Mouse (Mus musculus) heart, adult 2 months (tissue): Measurements from ENCODE around the gene Rgsl1. TPM values are rescaled to one million over a fixed set of nuclear protein-coding genes. Genes with fewer than 3 reads are reported as not detected.

Source experiments
- DNase-seq, 2 experiments: peaks; one replicate each; pipeline ENCODE4 v3.0.0; 2021
- H3K27ac ChIP-seq: fragments of 200-600 bp; 2 replicates; pipeline ENCODE4 v1.8.1; 2022
- H3K27me3 ChIP-seq: fragments of 200-500 bp; 2 replicates; pipeline ENCODE4 v1.6.1; 2012; ENCODE audit warnings: mild to moderate bottlenecking, low read length, inconsistent platforms, mixed read lengths; ENCODE audit not compliant: control insufficient read depth, insufficient read depth
- H3K36me3 ChIP-seq: fragments of 200-500 bp; 2 replicates; pipeline ENCODE4 v1.6.1; 2012; ENCODE audit warnings: low read length, inconsistent platforms; ENCODE audit not compliant: control insufficient read depth, insufficient read depth
- H3K4me1 ChIP-seq: fragments of 200-500 bp; 2 replicates; pipeline ENCODE4 v1.6.1; 2011; ENCODE audit warnings: low read length; ENCODE audit not compliant: control insufficient read depth, insufficient read depth
- H3K4me3 ChIP-seq: fragments of 200-600 bp; 2 replicates; pipeline ENCODE4 v1.8.1; 2022
- H3K79me2 ChIP-seq: fragments of 200-500 bp; replicated peaks from 2 replicates; pipeline ENCODE4 v1.6.1; 2012; ENCODE audit warnings: mild to moderate bottlenecking, inconsistent platforms, low read length, moderate library complexity, mixed read lengths; ENCODE audit not compliant: control insufficient read depth, insufficient read depth
- H3K9ac ChIP-seq: fragments of 200-500 bp; 2 replicates; pipeline ENCODE4 v1.6.1; 2012; ENCODE audit warnings: low read depth, mild to moderate bottlenecking, control low read depth, inconsistent platforms, low read length, mixed read lengths
- CTCF ChIP-seq: fragments of 200-600 bp; IDR thresholded peaks from 2 replicates; pipeline ENCODE4 v1.8.1; 2022; ENCODE audit warnings: antibody characterized with exemption, mild to moderate bottlenecking, moderate library complexity
- EP300 ChIP-seq: fragments of 200-500 bp; IDR thresholded peaks from 2 replicates; pipeline ENCODE4 v1.6.1; 2011; ENCODE audit warnings: low read depth, low read length, control low read depth; ENCODE audit not compliant: insufficient read depth
- POLR2A ChIP-seq: fragments of 200-500 bp; IDR thresholded peaks from 2 replicates; pipeline ENCODE4 v1.6.1; 2011; ENCODE audit warnings: mild to moderate bottlenecking, low read depth, low read length, control low read depth; ENCODE audit not compliant: insufficient read depth
- WGBS: fragments of 180-500 bp; shearing (Covaris S2); methylation state at CpG from one replicate; pipeline ENCODE4 v1.1.7; 2018; 5-methylcytosine and 5-hydroxymethylcytosine counted together
- intact Hi-C: fragments of 180-260 bp; cut with DNase I; formaldehyde crosslinking; loops from one replicate; pipeline ENCODE4 v1.15.1; 2025
- polyA plus RNA-seq: library from polyadenylated mRNA; depleted of rRNA; stranded (reverse); fragments of >200 nt; gene quantifications from 2 replicates; pipeline ENCODE4 v1.2.3, GENCODE M21; 2012
- total RNA-seq, 2 experiments: library from RNA; stranded (reverse); gene quantifications; 2 replicates each; pipeline ENCODE4 v1.2.3; 2021

Gene Rgsl1
- total and polyA plus RNA-seq, 3 experiments, result not detected

DNA sequence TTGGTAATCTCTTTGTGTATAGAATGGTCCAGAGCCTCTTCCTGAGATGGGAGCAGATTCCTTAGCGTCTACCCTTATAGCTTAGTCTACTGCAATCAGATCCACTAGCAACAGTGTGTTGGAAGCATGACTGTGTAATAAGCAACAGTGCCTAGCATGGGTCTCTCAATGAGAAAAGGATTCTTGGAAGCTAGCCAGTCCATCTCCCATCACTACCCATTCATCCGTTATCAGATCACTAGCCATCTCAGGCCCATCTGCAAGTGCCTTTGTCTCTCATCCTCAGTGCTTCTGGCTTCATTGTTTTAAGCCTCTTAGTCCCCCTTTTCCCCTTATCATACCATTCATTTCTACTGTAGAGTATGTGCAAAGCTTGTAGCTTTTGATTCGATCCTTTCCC, 23.7 kb downstream of the Rgsl1 start:
- intact Hi-C loops, result no loop called here
- no peaks in the 10 kb centered on the region for H3K79me2 ChIP-seq
- H3K27ac ChIP-seq, result no peak overlapping the region
- TF ChIP-seq CTCF, result no peak
- H3K36me3 ChIP-seq, result no peaks in the 10 kb centered on the region
- DNase-seq, result no peak
- 68% methylated on average over 3 of the region's 3 CpGs for WGBS
- no peak overlapping the region for H3K4me3 ChIP-seq
- H3K4me1 ChIP-seq, result no peaks in the 10 kb centered on the region
- H3K27me3 ChIP-seq, result no peaks in the 10 kb centered on the region
- H3K9ac ChIP-seq, result no peak overlapping the region

DNA sequence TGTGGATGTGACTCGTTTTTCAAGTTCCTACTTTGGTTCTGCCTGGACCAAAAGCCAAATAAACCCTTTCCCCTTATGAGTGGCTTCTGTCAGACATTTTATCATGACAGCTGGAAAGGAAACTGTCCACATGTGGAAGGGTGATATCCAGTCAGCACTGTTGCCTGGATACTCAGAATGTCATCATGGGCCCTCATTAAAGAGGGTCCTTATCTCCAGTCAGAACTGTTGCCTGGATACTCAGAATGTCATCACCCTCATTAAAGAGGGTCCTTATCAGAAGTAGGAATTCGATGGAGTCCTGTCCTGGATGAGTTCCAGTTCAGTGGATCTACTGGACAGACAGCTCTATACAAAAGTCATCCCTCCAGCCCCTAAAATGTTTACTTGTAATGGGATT, 29.7 kb downstream of the Rgsl1 start:
- WGBS, result 11% methylated on average over 2 of the region's 2 CpGs

DNA sequence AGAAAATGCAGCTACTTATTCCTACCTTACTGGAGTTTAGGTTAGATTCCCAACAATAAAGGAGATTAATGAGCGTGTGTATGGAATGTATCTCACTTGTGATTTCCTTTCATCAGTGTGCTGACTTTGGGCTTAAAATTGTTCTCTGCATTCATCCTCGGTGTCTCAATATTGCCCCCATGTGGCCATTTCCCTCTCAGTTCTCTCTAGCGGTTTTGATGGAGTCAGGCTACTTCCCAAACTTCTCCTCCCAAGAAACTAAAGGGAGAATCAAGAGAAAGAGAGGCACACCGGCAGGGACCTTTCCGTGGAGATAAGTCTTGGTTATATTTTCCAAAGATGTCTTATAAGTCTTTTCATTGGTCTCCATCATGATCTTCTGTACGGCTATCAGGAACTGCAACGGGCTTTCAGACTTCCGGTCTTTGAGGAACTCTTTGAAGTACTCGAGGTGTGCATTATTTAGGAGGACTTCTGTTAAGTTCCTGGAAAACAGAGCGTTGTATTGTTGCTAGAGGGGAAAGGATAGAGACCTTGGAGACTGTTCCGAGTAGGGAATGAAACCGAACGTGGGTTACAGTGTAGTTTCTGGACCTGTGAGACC, 36.5 kb downstream of the Rgsl1 start:
- peak; percentile 44 to 46 for DNase-seq
- TF ChIP-seq CTCF (peak; percentile 88), EP300 (no peak), POLR2A (no peak)
- 33% methylated on average over 13 of the region's 13 CpGs for WGBS
- Histone ChIP-seq H3K4me1 (no peaks in the 10 kb centered on the region), H3K36me3 (no peaks in the 10 kb centered on the region), H3K27me3 (no peaks in the 10 kb centered on the region), H3K9ac (no peak overlapping the region), H3K27ac (no peak overlapping the region), H3K79me2 (no peaks in the 10 kb centered on the region), H3K4me3 (0 out of 2 replicates have a peak overlapping the region, but pooled peaks have one; percentile 24)
- intact Hi-C loops, result loop anchor here (1.0 to 5.0 kb wide), 3 partner anchors 60 to 374 kb away; partner anchors contain the start of gene Rnasel

More for the DNA sequence above, 29.7 kb downstream of the Rgsl1 start:
- H3K4me1 ChIP-seq, result no peaks in the 10 kb centered on the region
- intact Hi-C loops, result no loop called here
- no peak for TF ChIP-seq EP300
- TF ChIP-seq CTCF, result no peak
- no peak for TF ChIP-seq POLR2A
- no peak overlapping the region for H3K4me3 ChIP-seq
- no peak for DNase-seq
- H3K36me3 ChIP-seq, result no peaks in the 10 kb centered on the region
- H3K79me2 ChIP-seq, result no peaks in the 10 kb centered on the region
- no peaks in the 10 kb centered on the region for H3K27me3 ChIP-seq
- H3K27ac ChIP-seq, result no peak overlapping the region
- H3K9ac ChIP-seq, result no peak overlapping the region

DNA sequence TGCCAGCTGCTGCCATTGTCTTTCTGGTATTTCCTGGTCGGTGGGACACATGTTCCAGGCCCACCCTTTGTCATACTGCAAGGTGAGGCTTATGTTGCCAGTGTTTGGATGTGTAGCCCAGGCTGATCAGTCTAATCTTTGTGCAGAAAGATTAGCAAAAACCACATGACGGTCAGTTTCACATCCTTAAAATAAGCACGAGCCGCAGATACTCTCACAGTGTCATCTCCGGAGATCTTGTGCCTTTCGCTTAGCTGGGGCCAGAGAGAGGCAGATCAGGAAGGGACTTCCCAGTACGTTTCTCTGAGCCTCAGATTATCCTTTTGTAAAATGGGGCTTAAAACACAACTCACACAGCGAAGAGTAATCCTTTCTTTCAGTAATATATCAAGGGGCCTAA, 40.4 kb downstream of the Rgsl1 start:
- WGBS, result 66% methylated on average over 8 of the region's 8 CpGs
- H3K79me2 ChIP-seq, result no peaks in the 10 kb centered on the region
- H3K4me3 ChIP-seq, result no peak overlapping the region
- peak in 1 of 2 experiments; percentile 23 for DNase-seq
- H3K36me3 ChIP-seq, result no peaks in the 10 kb centered on the region
- intact Hi-C loops, result no loop called here
- H3K4me1 ChIP-seq, result no peaks in the 10 kb centered on the region
- no peak overlapping the region; the same call in 1 of the 2 replicates for H3K27ac ChIP-seq
- no peak for TF ChIP-seq EP300
- no peak for TF ChIP-seq POLR2A
- no peak for TF ChIP-seq CTCF
- no peaks in the 10 kb centered on the region for H3K27me3 ChIP-seq
- no peak overlapping the region for H3K9ac ChIP-seq

DNA sequence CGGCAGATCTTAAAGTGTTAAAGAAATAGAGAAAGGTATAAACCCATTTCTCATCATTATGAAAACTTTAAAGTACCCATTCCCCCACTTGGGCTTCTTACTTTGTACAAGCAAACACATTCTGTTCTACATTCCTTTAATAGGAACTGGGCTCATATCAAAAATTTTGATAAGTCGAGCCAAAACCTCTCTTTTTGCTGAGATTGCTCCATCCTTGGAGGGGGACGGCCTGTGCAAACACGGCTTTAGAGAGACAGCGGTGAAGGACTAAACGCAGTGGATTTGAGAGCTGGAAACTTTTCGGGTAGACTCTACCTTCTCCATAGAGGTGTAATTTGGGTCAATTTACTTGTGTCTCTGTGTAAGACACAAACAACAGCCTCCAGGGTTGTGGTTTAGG, 41.3 kb downstream of the Rgsl1 start:
- Histone ChIP-seq H3K27me3 (no peaks in the 10 kb centered on the region), H3K4me3 (no peak overlapping the region), H3K36me3 (no peaks in the 10 kb centered on the region), H3K4me1 (no peaks in the 10 kb centered on the region), H3K79me2 (no peaks in the 10 kb centered on the region), H3K27ac (no peak overlapping the region; the same call in 1 of the 2 replicates), H3K9ac (no peak overlapping the region)
- TF ChIP-seq POLR2A, result no peak
- no peak for TF ChIP-seq EP300
- TF ChIP-seq CTCF, result no peak
- DNase-seq, result peak; percentile 19 to 20
- intact Hi-C loops, result no loop called here
- 67% methylated on average over 7 of the region's 7 CpGs for WGBS

DNA sequence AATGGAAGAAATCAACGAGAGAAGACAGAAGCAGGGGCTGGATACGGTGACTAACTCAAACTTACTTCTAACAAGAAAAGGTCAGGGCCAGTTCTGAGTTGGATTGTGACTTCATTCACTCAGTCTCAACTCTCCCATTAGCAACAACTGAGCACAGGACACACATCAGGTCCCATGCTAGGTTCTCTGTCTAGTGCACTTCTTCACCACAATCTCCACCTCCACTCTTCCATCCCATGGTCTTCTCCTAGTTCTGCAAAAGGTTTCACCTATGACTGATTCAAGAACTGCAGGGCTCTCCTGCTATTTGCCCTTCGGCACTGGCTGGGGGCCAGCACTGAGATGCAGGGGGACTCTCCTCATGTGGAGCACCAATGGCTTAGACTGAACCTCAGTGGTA, 49.7 kb downstream of the Rgsl1 start:
- Histone ChIP-seq H3K79me2 (no peaks in the 10 kb centered on the region), H3K4me1 (no peaks in the 10 kb centered on the region), H3K27me3 (no peaks in the 10 kb centered on the region), H3K36me3 (no peaks in the 10 kb centered on the region), H3K27ac (no peak overlapping the region), H3K4me3 (no peak overlapping the region), H3K9ac (no peak overlapping the region)
- DNase-seq, result no peak
- intact Hi-C loops, result no loop called here
- WGBS, result 74% methylated on average over 3 of the region's 3 CpGs
- TF ChIP-seq CTCF, result no peak
- TF ChIP-seq EP300, result no peak
- TF ChIP-seq POLR2A, result no peak
